Mouse (Mus musculus): ENCODE measurements around the gene Bmper. TPM values are rescaled to one million over a fixed set of nuclear protein-coding genes. Genes with fewer than 3 reads are reported as not detected.
A peak's percentile ranks its signal among the peaks of the same experiment; 100 is the strongest.

Gene Bmper
- total RNA-seq, 2 experiments from 2014 or later, result not detected

DNA sequence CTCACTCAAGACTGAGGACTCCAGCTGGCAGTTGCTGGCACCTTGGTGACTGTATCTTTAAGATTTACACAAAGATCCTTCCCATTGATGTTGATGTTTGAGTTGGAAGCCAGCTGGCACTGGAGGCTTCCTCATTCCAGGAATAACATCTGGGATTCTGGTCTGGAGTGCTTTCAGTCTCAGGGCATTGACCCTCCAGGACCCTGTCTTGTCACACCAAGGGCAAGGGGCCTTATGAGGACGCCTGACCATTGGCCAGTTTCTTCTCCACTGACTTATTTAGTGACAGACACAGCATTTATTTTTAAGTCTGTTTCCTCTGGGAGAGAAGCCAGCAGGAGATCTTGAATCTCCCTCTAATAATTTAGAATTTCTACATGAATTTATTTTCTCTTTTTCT is 247.0 kb downstream of the Bmper start:
- no peak for ATAC-seq (replicated peaks; ENCODE audit: low FRiP score, low TSS enrichment, poor library complexity, severe bottlenecking)

DNA sequence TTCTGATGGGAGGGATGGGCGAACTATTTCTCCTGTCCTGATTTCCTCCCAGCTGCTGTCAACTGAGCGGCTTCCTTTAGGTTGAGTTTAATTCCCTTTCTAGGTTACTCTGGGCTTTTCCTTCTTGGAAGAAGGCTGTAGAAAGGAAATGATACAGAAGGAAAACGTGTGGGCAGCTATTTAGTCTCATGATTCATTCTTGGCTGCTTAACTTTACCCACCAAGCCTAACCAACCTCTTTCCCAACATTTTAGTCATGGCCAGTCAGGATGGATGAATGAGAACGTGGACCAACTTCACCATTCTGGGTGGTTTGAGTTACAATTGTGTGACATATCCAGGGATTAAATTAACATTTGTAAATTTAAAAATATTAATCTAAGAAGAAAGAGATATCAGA is 263.0 kb downstream of the Bmper start:
- ATAC-seq (replicated peaks; ENCODE audit: low FRiP score, low TSS enrichment, poor library complexity, severe bottlenecking), result no peak

DNA sequence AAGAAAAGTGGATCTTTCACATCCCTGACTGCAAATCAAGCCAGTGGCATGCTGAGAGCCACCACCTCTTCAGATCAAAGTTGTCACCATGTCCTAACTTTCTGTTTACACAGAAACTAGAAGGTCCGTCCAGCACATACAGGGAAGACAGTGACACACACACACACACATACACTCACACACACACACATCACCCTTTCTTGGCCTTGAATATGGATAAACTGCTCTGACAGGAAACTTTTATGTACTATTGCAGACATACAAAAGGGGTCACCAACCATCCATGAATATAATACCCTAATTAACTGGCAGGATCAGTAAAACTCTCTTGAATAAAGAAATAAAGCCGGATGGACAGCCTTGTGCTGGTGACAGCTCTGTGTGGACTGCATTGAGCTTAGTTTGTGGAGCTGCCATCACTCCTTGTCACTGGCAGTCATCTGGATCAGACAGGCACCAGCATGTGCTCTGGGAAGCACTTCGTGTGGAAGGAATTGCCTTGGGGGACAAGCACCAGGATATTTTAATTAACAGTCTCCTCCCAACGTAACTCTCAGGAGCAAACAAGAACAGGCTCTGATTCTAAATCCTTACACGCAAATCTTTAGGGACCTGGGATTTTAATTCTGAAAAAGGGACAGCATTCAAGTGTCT is 264.0 kb downstream of the Bmper start:
- no peak for ATAC-seq (replicated peaks; ENCODE audit: low FRiP score, low TSS enrichment, poor library complexity, severe bottlenecking)

DNA sequence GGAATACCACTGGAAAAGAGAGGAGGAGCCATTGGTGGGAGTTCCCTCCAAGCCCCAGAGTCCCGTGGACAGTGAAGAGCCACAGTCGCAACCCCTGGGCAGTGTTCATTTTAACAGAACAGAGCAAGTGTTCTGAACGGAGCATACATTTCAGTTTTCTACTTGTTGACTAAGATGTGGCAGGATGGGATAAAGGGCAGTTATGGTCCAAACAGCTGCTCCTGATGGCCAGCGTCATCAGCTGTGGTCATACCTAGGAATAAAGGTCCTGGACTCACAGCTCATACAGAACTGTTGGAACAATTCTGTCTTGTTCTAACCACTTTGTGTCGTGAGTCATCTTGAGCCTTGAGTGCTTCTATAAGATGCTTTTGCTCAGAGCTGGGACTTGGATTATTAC is 265.4 kb downstream of the Bmper start:
- ATAC-seq (replicated peaks; ENCODE audit: low FRiP score, low TSS enrichment, poor library complexity, severe bottlenecking), result no peak

DNA sequence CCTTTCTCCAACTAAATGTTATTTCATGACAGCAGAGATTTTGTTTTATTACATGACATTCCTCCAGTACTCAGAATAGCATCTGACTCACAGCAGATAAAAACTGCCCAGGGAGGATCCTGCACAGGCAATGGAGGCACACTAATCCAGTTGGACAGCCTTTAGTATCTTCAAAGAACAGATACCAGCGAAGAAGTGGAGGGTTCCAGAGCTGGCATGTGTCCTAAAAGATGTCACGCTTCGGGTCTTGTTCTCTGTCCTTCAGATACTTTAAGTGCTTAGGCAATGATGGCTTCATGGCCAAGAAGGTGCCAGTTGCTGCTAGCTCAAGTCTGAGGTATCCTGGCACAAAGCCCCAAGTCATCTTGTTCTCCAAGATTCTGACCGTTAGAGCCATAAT is 272.5 kb downstream of the Bmper start:
- no peak for ATAC-seq (replicated peaks; ENCODE audit: low FRiP score, low TSS enrichment, poor library complexity, severe bottlenecking)

DNA sequence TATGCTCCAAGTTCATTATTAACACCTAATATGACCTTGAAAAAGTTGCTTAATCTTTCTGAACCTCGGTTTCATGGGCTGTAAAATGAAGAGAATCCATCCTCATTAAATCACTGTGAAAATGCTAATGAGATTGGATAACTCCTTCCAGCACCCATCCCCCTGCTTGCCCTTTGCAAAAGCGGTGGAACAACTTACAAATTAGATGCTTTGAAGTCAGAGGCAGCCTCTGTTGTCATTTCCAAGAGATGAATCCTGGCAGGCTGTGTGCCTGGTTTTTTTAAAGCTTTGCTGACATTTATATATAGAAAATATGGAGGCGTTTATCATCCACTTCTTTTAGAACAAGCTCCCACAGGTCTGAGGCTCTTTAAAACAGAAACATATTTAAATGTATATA is 274.8 kb downstream of the Bmper start:
- ATAC-seq (replicated peaks; ENCODE audit: low FRiP score, low TSS enrichment, poor library complexity, severe bottlenecking), result no peak

DNA sequence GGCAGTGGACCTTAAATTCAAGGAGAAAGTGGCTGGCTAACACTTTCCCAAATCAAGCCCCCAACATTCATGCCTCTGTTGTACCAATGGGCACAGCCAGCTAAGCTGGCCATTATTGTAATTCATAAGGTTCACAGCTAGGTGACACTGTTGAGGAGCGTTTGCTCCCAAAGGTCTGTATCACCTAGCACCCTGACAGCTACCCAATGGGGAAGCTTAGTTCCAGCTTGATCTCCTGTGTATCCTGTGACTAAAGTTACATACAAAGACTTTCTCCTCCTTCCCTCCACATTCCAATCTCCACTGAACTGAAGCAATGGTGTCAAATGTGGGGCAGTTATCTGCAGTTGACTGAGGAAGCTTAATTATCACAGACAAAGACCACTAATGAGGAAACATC is 311.0 kb downstream of the Bmper start:
- 0 out of 2 replicates have a peak, but pooled peaks have one; percentile 65 for ATAC-seq (replicated peaks; ENCODE audit: low FRiP score, low TSS enrichment, poor library complexity, severe bottlenecking)

All from megakaryocyte-erythroid progenitor cell, adult 5-6 weeks (primary cell).